Mouse (Mus musculus) E14TG2a.4 (cell line): ENCODE measurements around the gene Gm9837.

ENCODE experiments used
- CTCF ChIP-seq: conservative IDR thresholded peaks from 2 replicates; pipeline ENCODE4 v1.5.1; 2014; ENCODE audit warnings: low read length
- NANOG ChIP-seq: IDR thresholded peaks from 2 replicates; pipeline ENCODE4 v1.6.1; 2014; ENCODE audit warnings: borderline replicate concordance, low read length, mixed read lengths

- TF ChIP-seq CTCF (no peak), NANOG (no peak)
Measured at GRCm38 (mm10) chr11:53453031-53453430, 17.2 kb downstream of the Gm9837 start.
